8 mouse cellular contexts compared by ENCODE assay signal in genomic region chr4:66827463-66828162, GRCm38 (mm10). TPM values are rescaled to one million over a fixed set of nuclear protein-coding genes. Genes with fewer than 3 reads are reported as not detected.
DNase-seq lines count a peak whose midpoint lies in the region; ATAC-seq and TF ChIP-seq lines count a peak whose summit lies in the region.

Tlr4 (plus strand) TSS chr4:66827584.

- H3K9ac ChIP-seq in forebrain, embryonic 12.5 days = no peak within 1 kb of the TSS

- DNase-seq in forebrain, embryonic 10.5 days (ENCODE audit: extremely low spot score, low spot score) = no peak
- DNase-seq in cerebellum, adult 18-20 months = peak; percentile 51 to 59
- peak; percentile 81 for DNase-seq in gastrocnemius, postnatal 25 days
- peak; percentile 76 for DNase-seq in kidney, adult 11 months
- peak; percentile 7 for DNase-seq in left cerebral cortex, postnatal 4 days

- intact Hi-C loops in left cerebral cortex, postnatal 4 days (cut with DNase I) = no loop called here

- no peaks in the 10 kb centered on the region for H3K36me3 ChIP-seq in forebrain, embryonic 10.5 days (replicated peaks)
- no peaks in the 10 kb centered on the region for H3K36me3 ChIP-seq in forebrain, embryonic 12.5 days (replicated peaks)
- no peaks in the 10 kb centered on the region for H3K36me3 ChIP-seq in testis, adult 2 months (ENCODE audit: control insufficient read depth, insufficient read depth, low read length)

- 0 out of 2 replicates have a peak within 1 kb of the TSS, but pooled peaks have one; percentile 35 for H3K27ac ChIP-seq in forebrain, embryonic 10.5 days
- no peak within 1 kb of the TSS for H3K27ac ChIP-seq in forebrain, embryonic 12.5 days
- peak within 1 kb of the TSS; percentile 46; the same call in 1 of the 2 replicates for H3K27ac ChIP-seq in testis, adult 2 months (ENCODE audit: control insufficient read depth, insufficient read depth, low read depth, low read length)

- TF ChIP-seq POLR2A in testis, adult 2 months (IDR thresholded peaks at IDR 0.05; ENCODE audit: control insufficient read depth, low read depth, low read length) = no peak

- no peaks in the 10 kb centered on the region for H3K9me3 ChIP-seq in forebrain, embryonic 10.5 days
- no peaks in the 10 kb centered on the region for H3K9me3 ChIP-seq in forebrain, embryonic 12.5 days

- no peak within 1 kb of the TSS for H3K4me2 ChIP-seq in forebrain, embryonic 12.5 days

- no peak within 1 kb of the TSS for H3K4me3 ChIP-seq in forebrain, embryonic 10.5 days
- H3K4me3 ChIP-seq in forebrain, embryonic 12.5 days (replicated peaks) = no peak within 1 kb of the TSS
- H3K4me3 ChIP-seq in testis, adult 2 months (ENCODE audit: control insufficient read depth, low read depth, low read length) = peak within 1 kb of the TSS; percentile 30; the same call in 1 of the 2 replicates

- no peak for TF ChIP-seq CTCF in testis, adult 2 months (IDR thresholded peaks at IDR 0.05; ENCODE audit: control insufficient read depth, insufficient read depth, insufficient replicate concordance, low read depth, low read length)

- peaks cover 12% of the 10 kb centered on the region for H3K4me1 ChIP-seq in forebrain, embryonic 10.5 days
- no peaks in the 10 kb centered on the region for H3K4me1 ChIP-seq in forebrain, embryonic 12.5 days
- no peaks in the 10 kb centered on the region for H3K4me1 ChIP-seq in testis, adult 2 months (ENCODE audit: control insufficient read depth, insufficient read depth, low read length)

- no peak for ATAC-seq in forebrain, embryonic 12.5 days (ENCODE audit: low FRiP score)
- peak; percentile 55 for ATAC-seq in megakaryocyte-erythroid progenitor cell, adult 5-6 weeks (replicated peaks; ENCODE audit: low FRiP score, low TSS enrichment, poor library complexity, severe bottlenecking)

- H3K27me3 ChIP-seq in forebrain, embryonic 10.5 days (ENCODE audit: poor library complexity, severe bottlenecking) = no peaks in the 10 kb centered on the region
- no peaks in the 10 kb centered on the region for H3K27me3 ChIP-seq in forebrain, embryonic 12.5 days
- H3K27me3 ChIP-seq in testis, adult 2 months (ENCODE audit: control insufficient read depth, insufficient read depth, low read length) = no peaks in the 10 kb centered on the region

- 72% methylated on average over 11 of the region's 11 CpGs for WGBS in forebrain, embryonic 10.5 days
- 73% methylated on average over 11 of the region's 11 CpGs for WGBS in forebrain, embryonic 12.5 days

RNA-seq across cellular contexts. Expression of gene Tlr4, which starts in this region (rescaled TPM):
- 0.93 and 1.1 TPM in 2 replicates for polyA plus RNA-seq in forebrain, embryonic 10.5 days (2016; fragmentation: Nextera tagmentation; extraction: Ambion mirVana)
- 0.74 and 1.2 TPM in 2 replicates for polyA plus RNA-seq in forebrain, embryonic 12.5 days (2016; fragmentation: Nextera tagmentation; extraction: Ambion mirVana)
- 1 to 10 TPM; 5.2 to 8.1 TPM for total RNA-seq in gastrocnemius, postnatal 25 days (2021)
- 1 to 10 TPM; 1.1 to 1.8 TPM for total RNA-seq in left cerebral cortex, postnatal 4 days (2021)
- not detected in 2 replicates for total RNA-seq in megakaryocyte-erythroid progenitor cell, adult 5-6 weeks (2014; fragmentation: Nextera tagmentation)
- total RNA-seq in megakaryocyte-erythroid progenitor cell, adult 5-6 weeks (2017) = 1.4 and 5.7 TPM in 2 replicates
- 0.11 and 0.17 TPM in 2 replicates for polyA plus RNA-seq in testis, adult 2 months (2012; rRNA removed)
